Mouse (Mus musculus): ENCODE measurements around the gene Ephb3. TPM values are rescaled to one million over a fixed set of nuclear protein-coding genes. Genes with fewer than 3 reads are reported as not detected.

The Ephb3 gene
- polyA plus RNA-seq, 1 experiment = 13.7 TPM

DNA sequence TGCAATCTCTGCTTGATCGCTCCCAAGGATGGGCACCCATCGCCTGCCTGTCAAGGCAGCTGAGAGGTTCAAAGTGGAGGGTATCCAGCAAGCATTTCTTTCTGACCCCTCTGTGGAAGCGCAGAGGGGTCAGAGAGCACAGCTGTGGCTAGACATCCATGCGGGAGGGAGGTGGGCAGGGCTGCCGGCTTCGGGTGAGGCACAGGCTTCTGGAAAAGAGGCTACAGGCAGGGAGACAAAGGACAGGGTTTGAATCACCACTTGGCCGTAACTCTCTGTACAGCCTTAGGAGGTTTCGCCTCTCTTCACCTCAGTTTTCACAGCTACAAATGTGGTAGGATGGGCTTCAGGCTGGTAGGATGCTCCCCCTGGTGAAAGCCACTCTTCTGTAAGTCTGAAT lies 38.4 kb downstream of the Ephb3 start:
- 84% methylated on average over 8 of the region's 8 CpGs for WGBS

DNA sequence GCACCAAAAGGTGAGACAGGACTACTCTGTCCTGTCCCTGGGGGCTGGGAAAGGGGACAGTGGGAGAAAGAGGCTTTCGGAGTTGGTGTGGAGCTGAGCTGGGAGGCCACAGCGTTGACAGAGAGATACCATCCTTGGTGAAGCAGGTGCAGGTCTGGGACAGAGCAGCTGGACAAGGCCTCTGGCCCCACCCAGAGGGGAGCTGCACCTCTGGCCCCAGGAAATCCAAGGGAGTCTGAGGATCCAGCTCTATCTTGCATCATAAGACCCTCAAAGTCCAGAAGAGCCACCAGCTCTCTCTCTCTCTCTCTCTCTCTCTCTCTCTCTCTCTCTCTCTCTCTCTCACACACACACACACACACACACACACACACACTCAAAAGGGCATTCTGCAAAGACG lies 40.2 kb downstream of the Ephb3 start:
- no peak for DNase-seq (ENCODE audit: low read depth, low spot score)
- 81% methylated on average over 3 of the region's 3 CpGs for WGBS

More for the DNA sequence above, 38.4 kb downstream of the Ephb3 start:
- DNase-seq (ENCODE audit: low read depth, low spot score) = no peak

DNA sequence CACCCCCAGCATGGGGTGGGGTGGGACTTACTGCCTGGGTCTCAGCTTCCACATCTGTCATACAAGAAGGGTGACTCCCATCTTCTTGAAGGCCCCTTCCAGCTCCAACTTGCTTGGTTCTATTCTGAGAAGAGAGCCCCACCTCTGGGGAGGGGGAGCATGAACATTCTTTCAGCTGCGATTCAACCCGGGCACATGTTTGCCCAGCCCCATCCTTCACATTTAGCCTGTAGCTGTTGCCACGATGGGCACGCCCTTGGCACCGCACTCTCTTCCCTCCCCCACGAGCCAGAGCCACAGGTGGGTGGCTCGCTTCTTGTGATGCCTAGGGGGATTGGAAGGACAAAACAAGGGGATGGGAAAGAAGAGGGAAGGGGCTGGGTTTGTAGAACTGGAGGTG lies 40.8 kb downstream of the Ephb3 start:
- no peak for DNase-seq (ENCODE audit: low read depth, low spot score)
- WGBS = 23% methylated on average over 7 of the region's 7 CpGs

DNA sequence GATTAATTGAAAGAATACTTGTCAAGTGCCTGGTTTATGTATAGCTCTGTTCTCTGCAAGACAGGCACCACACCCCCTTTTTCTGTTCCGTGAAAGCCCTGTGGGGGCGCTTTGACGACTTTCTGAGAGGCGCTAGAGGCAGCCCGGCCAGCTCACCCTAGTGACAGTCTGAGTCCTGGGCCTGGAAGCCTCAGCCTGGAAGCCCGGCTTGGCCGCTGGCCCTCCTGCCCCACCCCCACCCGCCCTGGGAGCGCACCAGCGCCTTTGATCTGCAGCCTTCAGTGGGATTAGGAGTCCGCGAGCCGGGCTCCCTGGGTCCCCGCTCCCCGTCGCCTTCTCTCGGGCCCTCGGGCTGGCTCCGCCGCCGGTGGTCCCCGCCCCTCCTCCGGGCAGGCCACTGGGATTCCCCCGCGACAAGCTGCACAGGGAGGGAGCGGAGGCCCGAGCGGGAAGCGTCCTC lies 41.4 kb downstream of the Ephb3 start:
- WGBS = under 1% methylated on average over 29 of the region's 29 CpGs
- DNase-seq (ENCODE audit: low read depth, low spot score) = peak; percentile 69

DNA sequence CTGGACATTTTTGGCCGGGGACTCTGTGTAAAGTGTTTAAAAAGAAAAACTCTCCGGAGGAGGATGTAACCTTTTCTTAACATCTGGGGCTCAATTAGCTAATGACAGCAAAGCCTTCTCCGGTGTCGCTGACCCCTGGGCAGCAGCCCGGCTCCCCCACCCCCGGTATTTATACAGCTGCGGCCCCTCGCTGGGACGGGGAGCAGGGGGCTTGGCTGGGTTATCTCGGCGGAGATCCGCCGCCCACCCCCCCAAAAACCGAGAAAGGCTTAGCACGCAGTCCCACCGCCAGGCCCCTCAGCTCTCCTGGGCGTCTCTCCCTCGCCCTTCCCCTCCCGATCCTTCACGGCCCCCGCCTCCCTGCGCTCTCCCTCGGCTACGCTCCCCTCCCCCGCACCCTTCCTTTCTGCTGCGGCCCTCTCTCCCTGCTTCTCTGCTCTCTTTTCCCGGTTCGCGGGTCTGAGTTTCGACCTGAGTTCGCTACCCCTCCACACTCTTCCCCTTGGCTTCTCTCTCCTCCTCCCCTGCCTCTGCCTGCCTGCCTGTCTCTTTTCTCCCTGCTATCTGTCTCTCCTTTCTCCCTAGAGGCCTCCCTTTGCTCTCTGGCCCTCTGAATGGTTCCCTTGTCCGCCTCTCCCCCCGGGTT lies 42.0 kb downstream of the Ephb3 start:
- no peak for DNase-seq (ENCODE audit: low read depth, low spot score)
- WGBS = 7% methylated on average over 32 of the region's 33 CpGs

DNA sequence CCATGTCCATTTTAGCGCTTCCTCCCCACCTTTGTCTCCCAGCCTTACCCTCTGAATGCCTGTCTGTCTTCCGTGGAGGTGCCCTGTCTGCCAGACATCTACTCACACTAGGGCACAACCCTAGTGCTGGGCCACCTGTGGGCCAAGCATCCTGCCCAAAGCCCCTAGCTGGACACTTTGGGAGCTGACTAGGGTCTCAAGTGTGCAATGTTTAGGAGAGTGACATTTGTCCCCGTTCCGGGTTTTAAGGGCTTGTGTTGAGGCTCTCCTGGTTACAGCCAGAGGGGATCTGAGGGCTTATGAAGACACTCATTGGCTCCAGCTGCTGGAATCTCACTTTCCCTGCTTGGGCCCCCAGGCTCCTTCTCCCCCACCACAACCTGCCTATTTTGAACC lies 42.5 kb downstream of the Ephb3 start:
- no peak for DNase-seq (ENCODE audit: low read depth, low spot score)
- WGBS = 65% methylated on average over 4 of the region's 4 CpGs

DNA sequence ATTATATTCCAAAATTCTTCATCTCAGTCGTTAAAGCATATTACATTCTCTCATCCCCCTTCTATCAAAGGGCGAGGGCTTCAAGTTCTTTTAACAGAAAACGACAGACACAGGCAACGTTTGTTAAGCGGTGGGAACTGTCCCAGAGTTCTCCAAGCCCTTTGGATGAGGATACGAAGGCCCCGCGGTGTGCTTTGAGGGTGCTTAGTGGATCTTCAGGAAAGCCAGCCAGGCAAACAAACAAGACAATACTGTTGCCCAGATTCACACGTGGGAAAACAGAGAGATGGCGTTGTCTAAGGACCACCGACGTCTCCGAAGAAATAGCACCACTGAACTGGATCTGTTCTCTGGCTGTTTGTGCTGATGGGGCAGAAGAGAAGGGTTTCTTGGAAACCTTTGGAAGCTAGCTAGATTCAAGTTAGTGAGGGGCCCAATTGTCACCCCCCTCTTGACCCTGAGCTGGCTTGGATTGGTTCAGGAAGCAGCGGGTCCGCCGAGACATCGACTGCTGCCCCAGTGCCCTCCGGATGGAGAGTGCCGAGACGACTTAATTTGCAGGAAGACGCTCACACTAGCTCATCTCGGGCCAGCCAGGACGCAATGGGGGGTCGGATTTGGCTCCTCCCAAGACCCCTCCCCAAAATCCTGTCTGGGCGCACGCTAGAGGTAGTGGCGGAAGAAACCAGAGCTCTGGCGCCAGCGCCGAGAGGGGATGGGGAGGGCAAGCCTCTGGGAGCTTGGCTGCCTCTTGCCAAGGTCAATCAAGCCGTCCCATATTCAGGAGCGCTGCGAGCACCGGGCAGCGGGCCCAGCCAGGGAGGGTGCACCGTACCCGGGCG lies 43.5 kb downstream of the Ephb3 start:
- DNase-seq (ENCODE audit: low read depth, low spot score) = no peak
- WGBS = 29% methylated on average over 38 of the region's 38 CpGs

DNA sequence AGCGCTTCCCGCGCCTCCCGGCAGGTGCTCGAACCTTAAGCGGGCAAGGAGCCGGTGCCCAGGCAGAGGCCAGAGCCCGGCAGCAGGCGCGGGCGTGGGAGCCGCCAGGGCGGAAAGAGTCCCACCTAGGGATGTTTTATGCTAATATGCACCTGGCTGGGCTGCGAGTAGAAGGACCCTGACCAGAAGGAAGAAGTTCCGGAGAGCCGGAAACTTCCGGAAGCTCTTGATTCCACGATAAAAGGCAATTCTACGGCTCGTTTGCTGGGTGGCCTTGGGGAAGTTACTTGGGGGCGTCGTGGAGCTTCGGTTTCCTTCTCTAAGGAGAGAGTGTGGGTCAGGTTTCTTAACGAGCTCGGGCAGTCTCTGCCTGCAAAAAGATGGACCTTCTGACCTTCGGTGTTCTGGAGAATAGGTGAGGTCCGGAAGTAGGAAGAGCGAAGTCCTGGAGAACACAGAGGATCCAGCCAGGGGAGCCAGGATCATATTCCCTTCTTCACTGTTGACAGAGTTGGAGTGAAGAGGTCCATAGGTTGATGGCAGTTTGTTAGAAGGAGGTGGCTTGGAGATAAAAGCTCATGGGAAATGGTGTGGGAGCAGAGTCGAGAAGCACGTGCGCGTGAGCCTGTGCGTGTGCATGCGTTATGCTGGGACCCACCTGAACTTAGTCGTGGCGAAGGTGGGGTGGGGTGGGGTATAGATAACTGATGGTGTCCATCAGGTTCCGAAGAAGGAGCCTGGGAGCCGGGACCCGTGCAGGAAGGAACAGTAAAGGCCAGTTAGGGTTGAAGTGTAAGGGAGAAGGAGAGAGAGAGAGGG lies 44.4 kb downstream of the Ephb3 start:
- 11% methylated on average over 39 of the region's 39 CpGs for WGBS
- DNase-seq (ENCODE audit: low read depth, low spot score) = no peak

DNA sequence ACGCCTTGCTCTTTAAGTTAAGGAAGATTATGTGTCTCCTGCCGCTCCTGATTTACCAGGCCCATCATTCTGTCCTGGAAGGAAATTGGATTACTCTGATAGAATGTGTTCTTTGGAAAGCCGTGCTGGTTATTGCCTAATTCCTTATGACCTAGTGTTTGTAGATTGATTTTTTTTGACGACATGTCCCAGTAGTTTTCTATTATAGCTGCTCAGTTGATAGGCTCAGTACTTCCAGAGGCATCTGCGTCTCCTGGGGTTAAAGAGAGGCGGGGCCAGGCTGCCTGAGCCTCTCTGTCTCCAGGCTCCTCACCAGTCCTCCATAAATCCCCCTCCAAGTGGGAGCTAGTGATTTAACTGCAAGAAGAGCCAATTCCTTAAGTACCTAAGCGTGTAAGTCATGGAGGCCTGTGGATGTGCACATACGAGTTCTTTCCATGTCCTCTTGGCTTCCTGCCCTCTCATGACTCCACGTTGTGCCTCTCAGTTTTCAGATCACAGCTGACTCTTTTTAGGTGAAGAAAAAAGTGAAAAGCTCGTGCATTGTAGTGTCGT lies 47.9 kb downstream of the Ephb3 start:
- no peak for DNase-seq (ENCODE audit: low read depth, low spot score)
- WGBS = 68% methylated on average over 11 of the region's 11 CpGs

DNA sequence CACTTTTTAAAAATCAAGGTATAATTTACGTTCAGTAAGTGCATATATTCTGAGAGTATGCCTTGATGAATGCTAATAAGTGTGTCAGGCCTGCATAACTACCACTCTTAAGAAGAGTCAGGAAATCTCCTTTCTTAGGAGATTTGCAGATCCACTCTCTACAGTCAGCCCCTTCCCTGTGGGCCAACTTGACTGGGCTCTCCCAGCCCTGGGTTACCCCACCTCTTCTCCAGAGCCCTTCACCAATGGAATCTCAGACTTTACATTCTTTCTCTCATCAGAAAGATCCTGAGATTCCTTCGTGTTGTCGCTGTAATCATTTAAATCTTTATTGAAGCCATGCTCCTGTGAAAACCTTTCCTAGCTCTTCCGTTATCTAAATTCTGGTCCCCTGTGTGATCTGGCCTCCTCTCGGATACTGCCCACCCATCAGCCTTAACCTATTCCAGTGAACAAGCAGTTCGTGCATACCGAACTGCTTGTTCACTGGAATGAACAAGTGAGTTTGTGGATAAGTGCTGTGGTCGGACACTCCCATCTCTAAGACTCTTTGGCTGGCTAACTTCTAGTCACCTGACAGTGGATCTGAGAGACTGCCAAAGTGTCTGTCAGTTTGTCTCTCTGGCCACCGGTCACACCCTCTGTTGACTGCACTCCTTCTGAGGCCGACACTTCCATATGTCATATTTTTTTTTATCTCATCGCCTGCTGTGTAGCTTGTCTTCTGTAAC lies 51.2 kb downstream of the Ephb3 start:
- 43% methylated on average over 11 of the region's 11 CpGs for WGBS
- no peak for DNase-seq (ENCODE audit: low read depth, low spot score)

DNA sequence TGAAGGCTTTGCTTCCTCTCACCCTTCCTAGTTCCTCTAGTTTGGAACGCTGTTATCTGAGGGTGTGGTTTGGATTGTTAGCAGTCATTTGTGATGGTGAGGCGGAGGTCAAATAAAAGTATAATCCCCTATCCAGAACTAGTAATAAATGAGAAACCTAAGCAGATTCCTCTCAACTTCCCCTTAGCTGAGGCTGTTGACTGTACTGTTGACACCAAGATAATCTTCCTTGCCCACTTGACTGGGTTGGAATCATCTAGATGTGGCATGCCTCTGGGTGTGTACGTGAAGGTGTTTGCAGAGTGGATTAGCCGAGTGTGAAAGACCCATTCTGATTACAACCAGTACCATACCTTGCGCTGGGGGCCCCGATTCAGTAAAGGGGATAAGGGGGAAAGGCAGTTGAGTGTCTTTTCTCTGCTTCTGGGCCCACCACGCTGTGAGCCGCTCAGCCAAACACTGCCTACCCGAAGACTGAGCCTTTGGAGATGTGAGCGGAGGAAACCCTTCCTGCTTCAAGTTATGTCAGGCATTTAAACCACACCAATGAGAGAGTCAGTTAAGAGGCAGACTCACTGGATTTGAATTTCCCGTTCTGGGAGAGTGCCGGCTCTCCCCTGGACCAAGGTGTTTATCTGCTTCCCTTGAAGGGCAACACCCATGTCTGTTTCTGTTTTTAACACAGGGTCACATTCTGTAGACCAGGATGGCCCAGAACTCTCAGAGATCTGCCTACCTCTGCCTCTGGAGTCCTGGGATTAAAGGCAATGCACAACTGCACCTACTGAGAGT lies 52.2 kb downstream of the Ephb3 start:
- DNase-seq (ENCODE audit: low read depth, low spot score) = no peak

DNA sequence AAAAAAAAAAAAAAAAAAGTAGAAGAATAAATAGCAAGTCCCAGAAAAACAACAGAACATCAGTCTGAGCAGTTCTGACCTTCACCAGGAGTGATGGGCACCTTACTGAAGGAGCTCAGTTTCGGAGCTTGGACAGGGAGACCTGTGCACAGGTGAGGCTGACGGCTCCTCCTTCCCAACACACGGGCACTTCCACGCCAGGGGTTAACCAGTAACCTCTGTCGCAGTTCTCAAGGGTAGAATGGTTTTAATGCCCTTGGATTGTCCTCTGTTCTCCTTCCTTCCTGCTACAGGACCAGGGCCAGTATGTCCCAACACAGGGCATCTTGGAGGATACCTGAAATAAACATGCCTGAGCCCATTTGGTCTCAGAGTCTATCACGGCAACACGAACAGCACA lies 60.9 kb downstream of the Ephb3 start:
- no peak for DNase-seq (ENCODE audit: low read depth, low spot score)
- WGBS = 81% methylated on average over 7 of the region's 7 CpGs

More for the DNA sequence above, 52.2 kb downstream of the Ephb3 start:
- WGBS = 61% methylated on average over 12 of the region's 12 CpGs

DNA sequence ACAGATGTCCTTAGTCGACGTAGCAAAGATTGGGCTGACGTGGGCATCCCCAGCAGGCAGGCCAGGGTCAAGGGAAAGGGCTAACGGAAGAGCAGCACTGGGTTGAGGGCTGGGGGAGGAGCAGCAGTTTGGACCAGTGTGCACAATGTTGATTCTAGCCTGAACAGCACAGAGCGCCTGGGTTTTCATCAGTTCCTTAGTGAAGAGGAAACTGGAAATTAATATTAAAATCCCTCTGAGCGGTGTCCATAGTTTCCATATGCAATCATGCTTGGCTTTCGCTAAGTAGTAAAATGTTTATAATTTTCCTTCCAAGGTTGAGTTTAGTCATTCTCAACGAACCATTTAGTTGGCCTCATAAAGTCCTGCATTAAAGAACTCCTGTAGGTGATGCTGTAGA lies 65.2 kb downstream of the Ephb3 start:
- 59% methylated on average over 8 of the region's 8 CpGs for WGBS
- DNase-seq (ENCODE audit: low read depth, low spot score) = no peak

DNA sequence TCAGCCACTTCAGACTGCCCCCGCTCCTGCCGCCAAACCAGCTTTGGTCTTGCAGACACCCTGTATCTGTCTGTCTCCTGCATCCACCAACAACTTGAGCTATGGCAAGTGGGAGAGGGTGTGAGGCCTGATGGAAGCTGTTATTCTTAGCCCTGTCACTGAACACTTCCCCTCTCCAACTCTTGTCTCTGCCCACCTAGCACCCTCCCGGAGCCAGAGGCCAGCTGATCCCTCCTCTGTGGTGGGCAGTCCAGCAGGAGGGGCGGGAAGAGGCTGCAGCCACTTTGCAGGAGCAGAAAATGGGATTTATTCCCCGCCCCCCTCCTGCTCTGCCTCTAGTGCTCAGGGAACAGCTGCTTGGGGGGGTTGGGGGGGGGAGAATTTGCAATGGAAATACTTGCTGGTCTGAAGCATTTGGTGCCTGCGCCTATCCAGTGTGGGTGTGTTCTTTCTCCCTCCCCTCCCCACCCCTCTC lies 67.3 kb downstream of the Ephb3 start:
- no peak for DNase-seq (ENCODE audit: low read depth, low spot score)
- whole genome bisulfite sequencing = 71% methylated on average over 6 of the region's 6 CpGs

DNA sequence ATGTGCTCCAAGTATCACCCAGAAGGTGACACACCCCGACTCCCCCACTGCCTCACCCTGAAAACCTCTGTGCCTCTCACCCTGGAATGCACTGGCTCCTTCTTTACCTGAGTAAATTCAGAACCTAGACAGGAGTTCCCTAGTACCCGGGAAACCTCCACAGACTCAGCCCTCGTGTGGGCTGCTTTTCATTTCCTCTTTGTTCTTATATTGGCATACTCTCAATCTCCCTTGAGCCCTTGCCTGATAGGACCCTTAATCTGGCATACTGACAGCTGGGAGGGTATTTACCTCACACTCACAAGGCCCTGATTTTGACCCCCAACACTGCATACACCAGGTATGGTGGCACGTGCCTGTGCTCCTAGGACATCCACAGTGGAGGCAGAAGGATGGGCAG lies 68.2 kb downstream of the Ephb3 start:
- WGBS = 58% methylated on average over 4 of the region's 4 CpGs
- no peak for DNase-seq (ENCODE audit: low read depth, low spot score)

All from large intestine, adult 2 months (tissue).